Mouse (Mus musculus) bone marrow, adult 2 months (tissue): Measurements from ENCODE around the gene Clcn6. TPM values are rescaled to one million over a fixed set of nuclear protein-coding genes. Genes with fewer than 3 reads are reported as not detected.

Experiments used
- H3K27ac ChIP-seq: fragments of 200-500 bp; 2 replicates; pipeline ENCODE4 v1.5.1; 2012; ENCODE audit warnings: low read depth, mild to moderate bottlenecking, control low read depth, inconsistent platforms, low read length; ENCODE audit not compliant: control insufficient read depth, poor library complexity, insufficient read depth
- H3K4me1 ChIP-seq: fragments of 200-500 bp; 2 replicates; pipeline ENCODE4 v1.6.1; 2011; ENCODE audit warnings: low read length; ENCODE audit not compliant: control insufficient read depth, insufficient read depth
- H3K4me3 ChIP-seq: fragments of 200-500 bp; replicated peaks from 2 replicates; pipeline ENCODE3; 2011; ENCODE audit warnings: mild to moderate bottlenecking, low read depth, low read length, control low read depth; ENCODE audit not compliant: control insufficient read depth
- CTCF ChIP-seq: fragments of 200-500 bp; IDR thresholded peaks from 2 replicates; pipeline ENCODE4 v1.5.1; 2011; ENCODE audit warnings: low read length, control low read depth; ENCODE audit not compliant: control insufficient read depth, insufficient read depth
- POLR2A ChIP-seq: fragments of 200-500 bp; IDR thresholded peaks from 2 replicates; pipeline ENCODE4 v1.6.1; 2011; ENCODE audit warnings: low read depth, mild to moderate bottlenecking, control low read depth, low read length, borderline replicate concordance; ENCODE audit not compliant: control insufficient read depth
- WGBS: fragments of 180-500 bp; shearing (Covaris S2); methylation state at CpG from one replicate; pipeline ENCODE4 v1.1.7; 2018; 5-methylcytosine and 5-hydroxymethylcytosine counted together
- polyA plus RNA-seq: library from polyadenylated mRNA; stranded (reverse); fragments of >200 nt; gene quantifications from 2 replicates; pipeline ENCODE4 v1.2.4, GENCODE M21; 2011; ENCODE audit warnings: low replicate concordance; ENCODE audit not compliant: missing spikeins, insufficient read depth, insufficient read length

Clcn6 gene
- polyA plus RNA-seq, 1 experiment = 6.8 TPM

DNA sequence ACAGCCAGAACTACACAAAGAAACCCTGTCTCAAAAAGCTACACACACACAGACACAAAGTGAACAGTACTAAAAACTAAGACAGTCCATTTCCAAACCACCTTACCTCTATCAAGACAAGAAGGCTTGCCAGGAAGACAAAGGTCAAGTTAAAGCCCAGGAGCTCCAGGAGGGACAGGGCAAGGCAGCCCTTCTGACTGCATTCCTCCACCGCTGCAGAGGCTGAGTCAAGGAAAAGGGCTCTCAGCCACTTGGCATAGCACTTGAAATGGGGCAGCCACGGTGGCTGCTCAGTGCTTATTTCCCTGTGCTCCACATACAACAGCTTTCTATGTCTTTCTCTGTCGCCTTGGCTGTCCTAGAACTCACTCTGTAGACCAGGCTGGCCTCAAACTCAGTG, 14.6 kb downstream of the Clcn6 start:
- TF ChIP-seq POLR2A = no peak
- TF ChIP-seq CTCF = no peak
- 93% methylated on average over 3 of the region's 3 CpGs for WGBS
- no peaks in the 10 kb centered on the region for H3K4me1 ChIP-seq
- no peak overlapping the region for H3K27ac ChIP-seq
- H3K4me3 ChIP-seq = no peak overlapping the region

DNA sequence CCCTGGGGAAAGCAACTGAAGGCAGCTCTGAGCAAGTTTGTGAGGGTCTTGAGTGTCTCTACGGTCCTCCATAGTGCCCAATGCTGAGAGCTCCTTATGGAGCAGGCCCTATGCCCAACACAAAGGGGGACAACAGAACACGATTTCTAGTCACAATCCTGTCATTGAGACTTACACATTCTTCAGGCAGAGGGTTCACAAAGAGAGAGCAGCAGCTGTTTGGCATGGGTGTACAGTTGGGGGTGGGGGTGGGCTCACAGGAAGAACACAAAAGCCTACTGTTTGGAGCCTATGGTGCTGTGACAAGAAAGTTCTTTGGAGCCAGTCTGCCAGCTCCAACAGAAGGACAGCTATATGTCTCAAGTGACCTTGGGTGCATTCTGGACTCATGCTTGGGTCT, 20.2 kb downstream of the Clcn6 start:
- no peak overlapping the region for H3K27ac ChIP-seq
- no peaks in the 10 kb centered on the region for H3K4me1 ChIP-seq
- 80% methylated on average over 2 of the region's 2 CpGs for WGBS
- TF ChIP-seq CTCF = no peak
- no peak for TF ChIP-seq POLR2A
- H3K4me3 ChIP-seq = no peak overlapping the region

DNA sequence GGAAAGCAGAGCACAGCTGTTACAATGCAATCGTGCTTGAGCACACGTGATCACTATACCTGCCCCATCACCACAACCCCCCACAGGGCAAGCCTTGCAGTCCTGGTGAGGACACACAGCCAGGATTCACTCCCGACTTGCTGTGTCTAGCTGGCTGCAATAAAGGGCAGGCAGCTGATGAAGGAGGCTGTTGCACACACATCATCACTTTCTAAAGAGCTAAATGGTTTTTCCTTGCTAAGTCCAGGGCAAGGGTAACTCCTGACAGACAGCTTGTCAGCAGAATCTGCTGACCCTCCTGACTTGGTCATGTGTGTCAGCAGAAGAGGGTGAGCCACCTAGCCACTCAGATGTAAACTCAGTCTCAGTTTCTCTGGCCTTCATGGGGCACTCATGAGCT, 21.6 kb downstream of the Clcn6 start:
- Histone ChIP-seq H3K4me3 (no peak overlapping the region), H3K27ac (no peak overlapping the region), H3K4me1 (no peaks in the 10 kb centered on the region)
- WGBS = 76% methylated on average over 3 of the region's 3 CpGs
- TF ChIP-seq CTCF (no peak), POLR2A (no peak)

DNA sequence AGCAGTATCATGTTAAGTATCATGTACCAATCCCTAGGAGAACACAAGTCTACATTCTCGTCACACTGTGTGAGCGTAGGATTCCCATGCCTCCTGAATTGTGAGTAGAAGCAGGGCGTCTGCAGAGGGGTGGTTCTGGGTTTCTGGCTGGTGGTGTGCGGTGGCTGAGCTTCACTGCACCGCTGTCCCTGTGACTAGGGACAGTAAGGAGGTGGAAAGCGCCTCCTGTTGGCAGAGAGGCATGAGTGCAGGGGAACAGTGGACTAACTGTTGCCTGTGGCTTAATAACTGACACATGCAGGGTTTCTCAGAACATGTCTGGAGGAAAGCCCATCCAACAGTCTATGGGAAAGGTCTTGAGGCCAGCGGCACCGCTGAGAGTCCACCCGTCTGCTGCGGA, 23.2 kb downstream of the Clcn6 start:
- Histone ChIP-seq H3K4me3 (no peak overlapping the region), H3K27ac (no peak overlapping the region)
- 91% methylated on average over 10 of the region's 10 CpGs for WGBS

DNA sequence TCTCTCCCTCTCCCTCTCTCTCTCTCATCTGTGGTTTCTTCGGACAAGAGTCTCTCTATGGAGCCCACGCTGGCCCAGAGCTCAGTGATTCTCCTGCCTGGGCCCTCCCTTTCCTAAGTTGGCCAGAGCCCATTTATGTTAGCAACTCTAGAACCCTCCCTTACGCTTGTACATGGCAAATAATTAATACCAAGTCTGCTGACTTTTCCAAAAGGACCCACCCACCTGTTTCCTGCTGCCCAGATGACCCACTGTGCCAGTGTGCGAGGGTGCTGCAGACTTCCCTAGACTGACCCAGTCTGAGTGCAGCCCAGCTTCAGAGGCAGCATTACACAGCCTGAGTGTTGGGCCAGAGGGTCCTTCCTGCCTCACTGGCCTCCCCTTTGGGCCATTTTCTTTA, 26.4 kb downstream of the Clcn6 start:
- Histone ChIP-seq H3K27ac (no peak overlapping the region), H3K4me3 (no peak overlapping the region), H3K4me1 (no peaks in the 10 kb centered on the region)
- TF ChIP-seq CTCF = no peak
- no peak for TF ChIP-seq POLR2A
- 84% methylated on average over 4 of the region's 4 CpGs for WGBS

More for the DNA sequence above, 23.2 kb downstream of the Clcn6 start:
- TF ChIP-seq POLR2A (no peak), CTCF (peak; percentile 35; the same call in 1 of the 2 replicates)
- H3K4me1 ChIP-seq = no peaks in the 10 kb centered on the region

DNA sequence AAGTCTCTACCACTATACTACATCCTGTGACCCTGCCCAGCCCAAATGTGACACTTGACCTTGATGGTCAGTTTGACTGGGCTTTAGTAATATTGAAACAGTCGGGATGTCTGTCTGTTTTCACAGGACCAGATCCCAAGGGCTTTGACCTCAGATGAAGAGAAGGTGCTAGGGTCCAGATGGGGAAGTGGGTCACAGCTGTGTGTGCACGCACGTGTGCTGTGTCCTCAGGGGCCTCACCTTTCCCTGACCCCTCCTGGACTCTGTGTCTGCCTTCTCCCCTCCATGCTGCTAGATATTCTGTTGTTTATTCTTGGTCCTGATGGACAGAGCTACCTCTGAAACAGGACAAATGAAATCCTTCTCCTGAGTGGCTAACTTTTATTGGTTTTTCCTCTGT, 27.3 kb downstream of the Clcn6 start:
- Histone ChIP-seq H3K4me3 (no peak overlapping the region), H3K4me1 (no peaks in the 10 kb centered on the region), H3K27ac (no peak overlapping the region)
- TF ChIP-seq POLR2A (no peak), CTCF (no peak)
- WGBS = 77% methylated on average over 3 of the region's 3 CpGs

DNA sequence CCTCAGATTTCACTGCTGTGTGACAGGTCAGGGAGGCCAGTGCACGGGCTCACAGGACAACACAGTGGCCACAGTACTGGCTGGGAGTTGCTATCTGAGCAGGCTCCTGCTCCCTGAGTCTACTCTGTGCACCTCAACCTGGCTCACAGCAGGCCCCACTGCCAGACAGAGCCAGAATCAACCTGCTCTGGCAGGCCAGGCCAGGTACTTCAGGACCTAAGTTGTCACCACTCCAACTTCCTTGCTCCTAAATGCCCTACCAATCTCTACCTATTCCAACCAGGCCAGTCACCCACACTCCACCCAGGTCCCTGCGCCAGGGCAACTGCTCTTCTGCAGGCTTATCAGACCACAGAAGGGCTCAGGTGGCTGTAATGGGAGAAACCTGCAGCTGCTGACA, 29.0 kb downstream of the Clcn6 start:
- Histone ChIP-seq H3K4me1 (no peaks in the 10 kb centered on the region), H3K4me3 (no peak overlapping the region), H3K27ac (no peak overlapping the region)
- TF ChIP-seq CTCF = no peak
- TF ChIP-seq POLR2A = no peak
- WGBS = 89% methylated on average over 2 of the region's 2 CpGs

DNA sequence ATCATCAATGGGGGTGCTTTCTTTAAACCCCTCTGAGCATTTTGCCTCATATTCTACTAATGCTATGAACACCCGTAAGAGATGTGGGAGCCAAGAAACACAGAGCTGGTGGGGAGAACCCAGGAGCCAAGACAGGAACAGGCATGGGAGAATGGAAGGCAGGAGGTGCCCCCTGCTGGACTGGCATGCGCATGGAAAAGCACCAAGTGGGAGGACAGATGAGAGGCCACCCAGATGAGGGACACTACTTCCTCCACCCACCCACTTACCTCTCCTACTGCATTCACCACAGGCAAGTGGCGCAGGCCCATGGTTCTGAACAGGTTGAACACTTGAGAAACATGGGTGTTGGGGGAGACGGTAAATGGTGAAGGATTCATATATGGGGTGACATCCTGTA, 30.2 kb downstream of the Clcn6 start:
- Histone ChIP-seq H3K4me1 (no peaks in the 10 kb centered on the region), H3K27ac (no peak overlapping the region), H3K4me3 (no peak overlapping the region)
- TF ChIP-seq POLR2A = no peak
- TF ChIP-seq CTCF = peak; percentile 44; the same call in 1 of the 2 replicates
- WGBS = 87% methylated on average over 4 of the region's 4 CpGs

DNA sequence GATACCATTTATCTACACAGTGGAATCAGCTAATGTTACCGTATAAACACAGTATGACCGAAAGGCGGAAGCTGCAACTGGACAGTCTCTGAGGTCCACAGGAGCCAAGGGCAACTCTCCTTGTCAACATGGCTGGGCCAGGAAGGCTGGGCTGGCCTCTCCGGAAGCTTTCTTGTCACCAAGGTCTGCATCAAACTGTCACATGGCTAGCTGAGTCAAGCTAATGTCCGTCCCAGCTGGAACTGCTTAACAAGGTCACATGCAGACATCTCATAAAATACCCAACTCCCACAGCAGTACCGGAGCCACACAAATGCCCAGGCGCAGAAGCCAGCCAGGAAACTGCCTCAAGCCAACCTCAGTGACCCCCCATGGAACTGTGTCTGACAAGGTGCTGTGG, 34.3 kb downstream of the Clcn6 start:
- TF ChIP-seq CTCF (no peak), POLR2A (no peak)

DNA sequence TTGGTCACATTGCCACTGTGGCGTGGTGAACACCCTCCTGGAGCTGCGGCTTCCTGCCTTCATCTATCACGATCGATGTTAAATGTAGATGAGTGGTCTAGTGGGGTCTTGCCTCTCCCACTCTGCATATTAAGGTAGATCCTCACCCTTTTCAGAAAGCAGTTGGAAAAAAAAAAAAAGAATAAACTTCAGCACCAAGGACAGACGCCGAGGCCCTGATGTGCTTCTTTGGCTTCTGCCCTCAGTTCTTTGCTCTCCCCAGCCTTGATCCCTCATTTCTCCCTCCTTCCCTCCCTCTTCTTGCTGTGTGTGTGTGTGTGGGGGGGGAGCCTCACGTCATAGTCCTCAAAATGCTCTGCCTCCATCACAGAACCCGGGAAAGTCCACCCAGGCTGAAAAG, 36.8 kb downstream of the Clcn6 start:
- no peak for TF ChIP-seq POLR2A
- TF ChIP-seq CTCF = no peak
- H3K27ac ChIP-seq = no peak overlapping the region
- 46% methylated on average over 8 of the region's 8 CpGs for WGBS
- no peak overlapping the region for H3K4me3 ChIP-seq
- no peaks in the 10 kb centered on the region for H3K4me1 ChIP-seq

More for the DNA sequence above, 34.3 kb downstream of the Clcn6 start:
- H3K4me3 ChIP-seq = no peak overlapping the region
- H3K4me1 ChIP-seq = no peaks in the 10 kb centered on the region
- 89% methylated on average over 7 of the region's 7 CpGs for WGBS
- H3K27ac ChIP-seq = no peak overlapping the region
